Mouse (Mus musculus) adipocyte (in vitro differentiated cells): Measurements from ENCODE around the gene Glra3.

Experiments used
- DNase-seq: peaks from one replicate; pipeline ENCODE4 v3.0.0-alpha.2; 2016; ENCODE audit warnings: low spot score

The Glra3 gene

DNA sequence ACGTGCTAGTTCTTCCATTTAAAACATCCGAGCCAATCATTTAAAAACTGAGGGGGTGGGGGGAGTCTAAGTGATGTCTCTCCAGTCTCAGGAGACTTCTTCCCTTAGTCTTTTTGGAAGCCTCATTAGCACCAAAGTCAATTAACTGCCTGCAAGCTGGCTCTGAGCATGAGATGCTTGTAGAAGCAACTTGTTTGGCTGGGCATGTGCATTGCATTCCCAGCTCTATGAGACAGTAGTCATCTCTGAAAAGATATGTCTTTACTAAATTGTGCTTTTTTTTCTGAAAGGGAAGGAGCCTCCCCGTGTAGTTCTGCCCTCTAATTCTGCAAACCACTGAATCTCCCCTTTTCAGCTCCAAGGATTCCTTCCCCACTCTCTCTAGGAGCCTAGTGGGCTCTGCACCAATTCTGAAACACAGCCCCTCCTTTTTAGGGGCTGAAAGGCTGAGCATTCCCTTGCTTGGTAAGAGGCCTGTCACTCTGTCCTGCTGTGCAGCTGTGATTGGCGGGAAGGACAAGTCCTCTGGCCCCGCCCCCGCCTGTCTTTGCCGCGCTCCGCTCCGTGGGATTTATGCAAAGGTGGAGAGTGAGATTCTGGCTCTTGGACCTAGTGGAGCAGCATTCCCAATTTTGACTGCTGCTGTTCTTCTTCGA lies at the start of gene Glra3:
TSS of gene Glra3 (plus strand) at position 591 of the 656 bp plus-strand sequence.
- DNase-seq = no peak

GRCm38 (mm10) chr8:55906848-55907247 lies 33.4 kb upstream of the Glra3 start, which contains the start of gene Adam29:
Adam29 (minus strand) TSS chr8:55906948.
- no peak for DNase-seq

DNA sequence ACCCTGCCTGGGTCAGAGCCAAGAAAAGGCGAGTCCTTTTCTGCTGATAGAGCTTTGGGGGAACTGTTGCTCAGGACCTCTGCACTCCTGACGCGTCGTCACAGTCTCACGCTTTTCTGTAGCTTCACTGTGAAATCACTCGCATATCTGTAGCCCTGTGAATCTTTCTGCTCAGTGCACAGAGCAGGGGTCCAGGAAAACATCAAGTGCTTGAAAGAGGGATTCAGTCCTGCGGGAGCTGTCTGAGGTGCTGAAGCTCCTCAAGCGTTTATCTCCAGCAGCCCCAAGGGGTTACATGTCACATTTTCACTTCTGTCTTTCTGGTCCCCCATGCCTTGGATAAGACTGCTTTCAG lies 243 bp downstream of the Glra3 start:
- DNase-seq = no peak

DNA sequence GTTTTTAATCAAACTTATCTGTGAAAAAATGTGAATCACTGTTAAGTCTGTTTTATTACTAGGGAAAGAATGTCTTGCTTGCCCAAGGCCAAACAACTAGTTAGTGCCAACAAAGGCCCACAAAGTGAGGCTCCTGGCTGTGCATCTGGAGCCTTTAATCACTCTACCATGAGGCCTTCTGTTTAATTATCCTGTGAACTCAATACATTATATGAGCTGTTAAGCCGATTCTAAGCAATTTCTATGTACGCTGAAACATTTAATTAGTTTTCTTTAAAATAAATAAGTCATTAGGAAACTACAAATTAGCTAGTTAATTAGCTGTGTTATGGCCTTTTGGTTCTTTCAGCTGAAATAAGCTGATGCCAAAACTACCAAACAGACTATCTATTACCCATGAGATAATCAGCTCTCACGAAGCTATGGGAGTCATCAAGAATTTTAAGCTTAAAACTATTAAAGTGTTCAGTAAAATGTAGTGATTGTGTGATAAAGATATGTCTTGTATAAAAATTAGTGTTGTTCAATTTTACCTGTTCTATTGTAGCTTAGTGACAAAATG lies 24.6 kb downstream of the Glra3 start:
- DNase-seq = no peak

DNA sequence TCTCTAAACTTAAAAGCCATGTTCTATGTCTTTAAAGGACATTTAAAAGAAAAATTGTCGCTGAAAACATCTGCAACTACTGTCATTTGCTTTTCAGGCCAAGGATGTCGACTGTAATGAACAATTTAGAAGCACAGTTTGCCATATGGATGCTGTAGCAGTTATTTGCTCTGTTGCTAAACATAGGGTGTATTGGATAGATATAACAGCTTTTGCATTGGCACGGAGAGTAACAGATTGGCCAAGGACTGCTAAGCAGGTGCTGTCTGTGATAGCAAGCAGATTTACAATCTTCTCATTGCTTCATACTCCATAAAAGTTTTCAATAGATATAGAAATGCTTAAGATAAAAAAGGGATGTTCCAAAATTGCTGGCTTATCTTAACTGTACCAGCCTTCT lies 57.6 kb downstream of the Glra3 start:
- no peak for DNase-seq

DNA sequence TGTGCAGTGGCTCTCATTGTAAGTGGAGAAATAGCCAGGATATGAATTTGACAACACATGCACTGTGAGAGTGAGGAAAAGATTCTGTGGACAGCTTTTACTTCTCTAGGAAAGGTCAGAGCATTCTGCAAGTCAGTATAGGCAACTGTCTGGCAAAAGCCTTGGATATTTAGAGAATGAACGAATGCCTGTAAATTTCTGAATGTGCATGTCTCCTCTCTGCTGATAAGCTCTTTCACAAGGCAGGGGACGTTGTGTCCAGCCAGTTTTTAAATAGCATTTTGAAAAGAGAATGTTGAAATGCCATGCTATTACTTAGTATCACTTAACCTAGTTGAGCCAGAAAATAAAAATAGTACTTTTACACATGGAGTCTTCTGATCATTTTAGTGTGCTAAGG lies 114.1 kb downstream of the Glra3 start:
- peak; percentile 10 for DNase-seq

GRCm38 (mm10) chr8:56063081-56063480 lies 122.8 kb downstream of the Glra3 start:
- DNase-seq = peak; percentile 64

- DNase-seq = peak; percentile 46
These were observed 130.4 kb downstream of the Glra3 start for GRCm38 (mm10) chr8:56070486-56071254.

- DNase-seq = no peak
These were observed 143.4 kb downstream of the Glra3 start for GRCm38 (mm10) chr8:56083654-56084053.

- no peak for DNase-seq
These were observed 154.1 kb downstream of the Glra3 start for GRCm38 (mm10) chr8:56094385-56094784.

DNA sequence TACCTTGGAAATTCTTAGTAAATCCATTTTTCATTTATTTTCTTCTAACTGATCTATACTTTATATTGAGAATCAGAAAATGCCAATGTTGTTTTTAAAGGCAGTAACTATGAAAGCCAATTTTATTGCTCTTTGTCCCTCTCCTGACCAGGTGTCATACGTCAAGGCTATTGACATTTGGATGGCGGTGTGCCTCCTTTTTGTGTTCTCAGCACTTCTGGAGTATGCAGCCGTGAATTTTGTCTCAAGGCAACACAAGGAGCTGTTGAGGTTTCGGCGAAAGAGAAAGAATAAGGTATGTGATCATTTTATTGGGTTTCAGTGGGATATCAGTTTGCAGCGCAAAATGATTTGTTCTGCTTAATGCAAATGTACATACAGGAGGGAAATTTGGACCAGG lies 170.0 kb downstream of the Glra3 start:
- DNase-seq = no peak

GRCm38 (mm10) chr8:56129357-56129756 lies 189.1 kb downstream of the Glra3 start:
- no peak for DNase-seq

GRCm38 (mm10) chr8:56150697-56151096 lies 210.4 kb downstream of the Glra3 start:
- DNase-seq = no peak

DNA sequence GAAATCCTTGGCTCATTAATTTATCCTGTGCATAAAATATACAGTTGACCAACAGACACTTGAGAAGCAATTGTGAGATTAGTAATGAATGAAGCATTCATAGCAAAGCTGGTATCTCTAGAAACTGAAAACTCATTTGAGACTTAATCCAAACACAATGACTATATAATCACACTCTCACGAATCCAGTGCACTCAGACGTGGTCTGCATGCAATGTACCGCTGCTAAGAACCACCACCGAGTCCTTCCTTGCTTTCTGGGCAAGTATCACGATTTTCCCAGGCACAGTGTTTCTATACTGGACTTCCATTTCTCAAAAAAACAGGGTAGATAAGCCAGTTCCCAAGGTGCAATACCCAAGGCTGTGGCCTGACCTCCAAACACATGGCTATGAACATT lies 211.3 kb downstream of the Glra3 start:
- DNase-seq = no peak

DNA sequence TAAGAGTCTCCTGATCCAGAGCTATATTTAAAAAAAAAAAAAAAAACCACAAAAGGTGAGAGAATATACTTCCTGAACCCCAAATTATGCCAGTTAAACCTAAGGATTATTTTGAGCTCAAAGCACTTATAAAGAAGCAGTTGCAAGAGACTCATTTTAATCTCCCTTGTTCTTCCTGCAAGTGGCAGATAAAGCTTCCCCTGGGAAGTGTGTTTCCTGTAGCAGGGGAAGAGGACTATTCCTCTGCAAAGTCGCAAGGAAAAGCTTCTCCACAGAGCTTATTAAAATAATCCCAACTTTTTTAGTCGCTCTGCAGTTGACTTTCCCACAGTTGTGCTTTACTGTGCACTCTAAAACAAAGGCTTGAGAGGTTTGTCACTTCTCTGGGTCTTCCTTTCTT lies 218.7 kb downstream of the Glra3 start:
- no peak for DNase-seq
